Mouse (Mus musculus): ENCODE data around the gene Galk2. TPM values are rescaled to one million over a fixed set of nuclear protein-coding genes. Genes with fewer than 3 reads are reported as not detected.

Gene Galk2
- total RNA-seq, 2 experiments from 2014 or later = 51.4 to 56.5 TPM

- DNase-seq (ENCODE audit: low spot score in 2 of 2) = no peak
Observed at GRCm38 (mm10) chr2:125895099-125895498, 36.2 kb downstream of the Galk2 start.

GRCm38 (mm10) chr2:125896355-125896754 is 37.4 kb downstream of the Galk2 start:
- no peak for DNase-seq (ENCODE audit: low spot score in 2 of 2)

DNA sequence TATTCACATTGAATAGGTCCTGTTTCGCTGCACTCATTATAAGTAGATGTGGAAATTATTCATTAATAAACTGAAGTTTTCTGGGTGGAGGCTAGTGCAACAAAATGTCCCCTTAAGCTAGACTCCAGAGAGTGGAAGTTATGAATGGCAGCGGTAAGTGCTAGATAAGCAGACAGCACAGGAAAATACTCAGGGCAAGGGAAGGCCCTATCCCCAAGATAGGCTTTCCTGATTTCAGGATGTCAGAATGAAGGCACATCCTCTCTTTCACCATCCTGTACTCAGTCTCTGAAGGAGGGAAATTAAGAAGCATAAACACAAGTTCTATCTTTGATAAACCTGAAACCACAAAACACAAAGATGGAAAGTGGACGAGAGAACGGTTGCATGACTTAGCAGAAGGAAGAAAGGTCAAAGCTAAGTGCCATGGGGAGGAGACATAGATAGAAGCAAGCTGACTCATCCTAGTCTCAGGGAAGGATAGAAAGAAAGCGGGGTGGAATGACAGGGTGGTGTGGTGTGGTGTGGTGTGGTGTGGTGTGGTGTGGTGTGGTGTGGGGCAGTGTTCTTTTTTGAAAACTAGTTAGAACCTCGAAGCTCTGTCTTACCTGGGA is 42.0 kb downstream of the Galk2 start:
- no peak for DNase-seq (ENCODE audit: low spot score in 2 of 2)

DNA sequence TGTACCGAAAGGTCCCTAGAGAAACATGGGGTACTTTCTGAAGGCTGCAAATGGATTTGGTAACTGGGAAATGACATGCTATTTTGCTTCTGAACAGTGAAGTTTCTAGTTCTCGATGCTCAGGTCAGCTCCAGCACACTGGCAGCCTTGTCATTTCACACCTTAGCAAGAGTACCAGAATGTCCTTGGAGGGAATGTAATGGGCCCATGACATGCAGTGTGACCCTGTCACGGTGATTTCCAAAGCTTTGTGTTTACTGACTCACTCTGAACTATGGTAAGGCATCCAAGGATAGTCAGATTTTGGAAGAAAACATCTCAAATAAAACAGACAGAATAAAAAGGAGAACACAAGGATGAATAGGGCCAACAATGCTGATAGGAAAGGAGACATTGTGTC is 42.5 kb downstream of the Galk2 start:
- no peak for DNase-seq (ENCODE audit: low spot score in 2 of 2)

GRCm38 (mm10) chr2:125906407-125907066 is 47.6 kb downstream of the Galk2 start:
- no peak for DNase-seq (ENCODE audit: low spot score in 2 of 2)

GRCm38 (mm10) chr2:125907580-125908255 is 48.8 kb downstream of the Galk2 start:
- DNase-seq (ENCODE audit: low spot score in 2 of 2) = no peak

DNA sequence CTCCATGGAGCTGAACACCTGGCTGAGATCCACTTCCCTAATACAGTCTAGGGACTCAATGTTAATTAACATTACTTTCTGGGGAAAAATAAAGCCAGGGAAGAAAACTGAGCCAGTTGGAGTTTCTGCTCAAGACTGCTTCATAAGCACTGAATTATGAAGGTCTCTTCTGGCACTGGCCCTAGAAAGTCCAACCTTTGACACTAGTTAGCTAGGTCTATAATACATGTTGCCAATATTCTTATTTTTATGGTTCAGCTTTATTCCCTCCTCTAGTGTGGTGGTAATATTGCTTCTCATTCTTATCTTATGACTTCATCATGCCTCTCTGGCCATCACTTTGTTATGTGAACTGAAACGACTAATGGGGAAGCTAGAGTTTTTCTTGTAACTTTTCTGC is 55.3 kb downstream of the Galk2 start:
- no peak for DNase-seq (ENCODE audit: low spot score in 2 of 2)

GRCm38 (mm10) chr2:125914713-125915112 is 55.8 kb downstream of the Galk2 start:
- no peak for DNase-seq (ENCODE audit: low spot score in 2 of 2)

GRCm38 (mm10) chr2:125916652-125917296 is 57.9 kb downstream of the Galk2 start:
- DNase-seq (ENCODE audit: low spot score in 2 of 2) = no peak

GRCm38 (mm10) chr2:125917297-125917679 is 58.4 kb downstream of the Galk2 start:
- DNase-seq (ENCODE audit: low spot score in 2 of 2) = no peak

GRCm38 (mm10) chr2:125921273-125921672 is 62.4 kb downstream of the Galk2 start:
- no peak for DNase-seq (ENCODE audit: low spot score in 2 of 2)

GRCm38 (mm10) chr2:125922149-125922548 is 63.2 kb downstream of the Galk2 start:
- DNase-seq (ENCODE audit: low spot score in 2 of 2) = no peak

- no peak for DNase-seq (ENCODE audit: low spot score in 2 of 2)
Observed at GRCm38 (mm10) chr2:125922877-125923276, 64.0 kb downstream of the Galk2 start.

- DNase-seq (ENCODE audit: low spot score in 2 of 2) = no peak
Observed at GRCm38 (mm10) chr2:125923346-125923745, 64.4 kb downstream of the Galk2 start.

GRCm38 (mm10) chr2:125924554-125924953 is 65.6 kb downstream of the Galk2 start:
- DNase-seq (ENCODE audit: low spot score in 2 of 2) = no peak

- DNase-seq (ENCODE audit: low spot score in 2 of 2) = no peak
Observed at GRCm38 (mm10) chr2:125925081-125925480, 66.2 kb downstream of the Galk2 start.

DNA sequence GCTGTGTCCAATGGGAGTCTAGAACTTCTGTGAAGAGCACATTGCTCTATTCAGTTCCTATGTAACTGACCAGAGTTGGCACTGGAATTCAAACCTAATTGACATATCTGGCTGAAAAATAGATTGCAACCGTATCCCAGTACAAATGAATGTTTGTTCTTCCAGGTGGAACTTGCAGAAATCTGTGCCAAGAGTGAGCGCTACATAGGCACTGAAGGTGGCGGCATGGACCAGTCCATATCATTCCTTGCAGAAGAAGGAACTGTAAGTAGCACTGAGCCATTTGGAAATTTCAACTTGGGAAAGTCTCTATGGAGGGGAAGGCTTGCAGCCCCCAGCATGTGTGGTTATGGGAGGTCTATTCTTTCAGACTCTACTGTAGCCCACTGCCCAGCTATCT is 70.5 kb downstream of the Galk2 start:
- no peak for DNase-seq (ENCODE audit: low spot score in 2 of 2)

DNA sequence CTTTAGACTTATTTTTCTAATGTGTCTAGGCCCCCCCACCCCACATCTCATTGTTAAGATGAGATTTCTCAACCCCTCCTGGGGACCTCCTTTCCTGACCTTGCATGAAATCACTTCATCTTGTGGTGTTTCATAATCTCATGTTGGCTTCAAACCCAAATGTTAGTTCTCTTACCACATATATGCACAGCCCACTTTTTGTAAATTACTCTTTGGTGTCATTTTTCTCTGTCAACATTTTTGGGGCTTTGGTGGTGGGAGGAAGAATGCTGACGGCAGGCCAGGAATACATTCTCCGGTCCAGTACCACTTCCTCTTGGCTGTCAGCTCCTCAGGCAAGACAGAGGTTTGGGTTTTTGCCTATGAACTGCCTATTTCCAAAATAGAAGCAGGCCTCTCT is 71.0 kb downstream of the Galk2 start:
- DNase-seq (ENCODE audit: low spot score in 2 of 2) = no peak

- no peak for DNase-seq (ENCODE audit: low spot score in 2 of 2)
Observed at GRCm38 (mm10) chr2:125931193-125931592, 72.3 kb downstream of the Galk2 start.

DNA sequence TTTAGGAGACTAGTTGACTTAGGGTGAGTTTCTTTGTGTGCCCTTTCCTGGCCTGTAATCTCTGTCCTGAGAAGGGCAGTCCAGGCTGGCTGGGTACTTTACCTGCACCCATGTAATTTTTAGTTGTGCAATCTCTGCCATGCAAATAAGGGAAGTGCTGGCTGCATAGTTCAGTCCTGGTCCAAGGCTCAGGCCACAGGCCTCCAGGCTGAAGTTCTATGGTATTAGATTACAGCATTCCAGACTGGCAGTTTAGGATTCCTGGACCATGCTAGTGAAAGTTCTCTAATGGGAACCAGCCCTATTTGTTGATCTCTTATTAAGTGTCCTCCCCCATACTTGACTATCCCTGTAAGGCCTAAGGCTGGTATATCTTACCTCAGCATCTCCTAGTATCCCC is 73.8 kb downstream of the Galk2 start:
- DNase-seq (ENCODE audit: low spot score in 2 of 2) = no peak

DNA sequence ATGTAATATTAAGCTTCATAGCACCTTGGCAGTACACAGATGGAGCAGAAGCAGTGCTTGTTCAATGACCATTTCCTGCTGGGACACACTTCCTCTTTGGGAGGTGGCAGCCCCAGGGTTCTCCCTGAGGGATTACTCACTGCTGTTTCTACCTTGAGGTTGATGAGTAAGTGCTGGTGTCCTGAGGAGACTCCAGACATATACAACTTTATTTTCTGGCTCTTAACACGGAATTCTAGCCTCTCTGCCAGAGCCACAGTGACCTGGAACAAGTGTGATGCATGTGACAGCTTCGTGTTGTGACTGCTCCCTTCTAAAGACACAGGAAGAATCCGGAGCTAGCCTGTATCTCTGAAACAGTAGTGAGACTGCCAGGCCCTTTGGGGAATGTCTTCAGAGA is 75.1 kb downstream of the Galk2 start:
- no peak for DNase-seq (ENCODE audit: low spot score in 2 of 2)

DNA sequence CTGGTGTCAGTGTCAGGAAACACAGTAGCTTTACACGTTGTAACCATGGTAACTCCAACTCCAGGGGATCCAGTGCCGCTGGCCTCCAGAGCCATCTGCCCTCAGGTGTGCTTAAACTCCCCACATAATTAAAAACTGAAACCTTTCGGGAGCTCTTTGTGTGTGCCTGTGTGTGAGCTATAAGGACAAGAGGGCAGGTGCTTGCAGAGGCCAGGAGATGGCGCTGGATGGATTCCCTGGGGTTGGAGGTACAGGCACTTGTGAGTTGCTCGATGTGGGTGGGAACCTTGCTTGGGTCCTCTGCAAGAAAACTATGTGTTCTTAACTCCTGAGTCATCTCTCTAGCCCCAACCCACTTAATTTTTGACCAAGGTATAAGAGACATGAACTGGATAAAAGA is 77.5 kb downstream of the Galk2 start:
- DNase-seq (ENCODE audit: low spot score in 2 of 2) = no peak

Measured in adrenal gland, postnatal 4 days (tissue).